Mouse (Mus musculus): ENCODE data around the gene Rd3l. TPM values are rescaled to one million over a fixed set of nuclear protein-coding genes. Genes with fewer than 3 reads are reported as not detected.

Rd3l gene
- polyA plus RNA-seq, 1 experiment from 2014 or later: not detected

DNA sequence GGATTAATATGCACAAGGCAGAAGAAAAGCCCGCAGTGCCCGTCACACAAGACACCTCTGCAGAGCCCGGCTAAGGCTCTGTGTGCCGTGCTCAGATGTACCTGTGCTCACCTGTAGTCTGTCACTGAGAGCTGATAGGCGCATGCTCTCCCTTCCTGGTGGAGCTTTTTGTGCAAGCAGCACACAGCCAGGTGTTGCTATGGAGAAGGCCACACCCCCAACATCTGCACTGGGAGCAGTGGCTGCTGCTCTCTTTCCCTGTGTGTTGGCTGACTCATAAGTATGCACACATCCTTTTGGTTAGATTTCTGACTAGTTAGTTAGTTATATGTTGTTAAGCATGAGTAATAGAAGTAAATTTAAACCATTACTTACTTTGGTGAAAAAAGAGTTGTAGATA, 11.5 kb upstream of the Rd3l start:
- no peaks in the 10 kb centered on the region for H3K27me3 ChIP-seq
- no peaks in the 10 kb centered on the region for H3K4me1 ChIP-seq
- WGBS: 87% methylated on average over 5 of the region's 5 CpGs
- no peak overlapping the region for H3K4me3 ChIP-seq
- no peak overlapping the region for H3K4me2 ChIP-seq (replicated peaks)
- no peaks in the 10 kb centered on the region for H3K36me3 ChIP-seq
- H3K9me3 ChIP-seq (replicated peaks): no peaks in the 10 kb centered on the region
- H3K27ac ChIP-seq: no peak overlapping the region
- no peak for ATAC-seq (ENCODE audit: low FRiP score)
- H3K9ac ChIP-seq: no peak overlapping the region

DNA sequence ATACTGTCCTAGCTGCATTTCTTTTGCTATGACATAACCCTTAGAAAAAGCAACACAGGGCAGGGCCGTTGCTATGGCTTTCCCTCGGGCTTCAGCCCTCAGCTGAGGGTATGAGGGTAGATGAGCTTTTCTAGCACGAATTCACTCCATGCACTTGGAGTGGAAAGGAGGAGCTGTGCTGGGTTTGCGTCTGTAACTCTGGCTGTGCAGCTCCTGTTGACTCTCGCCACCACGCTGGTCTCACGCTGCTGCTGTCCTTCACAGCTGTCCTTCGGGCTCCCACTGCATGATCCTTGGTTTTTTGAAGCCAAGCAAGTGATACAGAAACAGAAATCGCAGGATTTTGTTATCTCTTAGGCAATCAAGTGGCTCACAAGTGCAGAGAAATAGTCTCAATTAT, 5.6 kb upstream of the Rd3l start:
- no peak overlapping the region for H3K9ac ChIP-seq
- H3K4me2 ChIP-seq (replicated peaks): no peak overlapping the region
- no peak for ATAC-seq (ENCODE audit: low FRiP score)
- no peaks in the 10 kb centered on the region for H3K27me3 ChIP-seq
- H3K4me3 ChIP-seq: no peak overlapping the region
- H3K4me1 ChIP-seq: no peaks in the 10 kb centered on the region
- H3K36me3 ChIP-seq: no peaks in the 10 kb centered on the region
- H3K9me3 ChIP-seq (replicated peaks): no peaks in the 10 kb centered on the region
- WGBS: 51% methylated on average over 9 of the region's 9 CpGs
- no peak overlapping the region for H3K27ac ChIP-seq

GRCm38 (mm10) chr12:111983165-111983564, 2.0 kb upstream of the Rd3l start:
- Histone ChIP-seq H3K36me3 (no peaks in the 10 kb centered on the region), H3K4me3 (no peak overlapping the region), H3K9ac (no peak overlapping the region), H3K27ac (no peak overlapping the region), H3K9me3 (replicated peaks) (no peaks in the 10 kb centered on the region), H3K4me1 (no peaks in the 10 kb centered on the region), H3K27me3 (0 out of 2 replicates have a peak, but pooled peaks cover 5% of the 10 kb centered on the region), H3K4me2 (replicated peaks) (no peak overlapping the region)
- ATAC-seq (ENCODE audit: low FRiP score): no peak
- 77% methylated on average over 2 of the region's 2 CpGs for WGBS

DNA sequence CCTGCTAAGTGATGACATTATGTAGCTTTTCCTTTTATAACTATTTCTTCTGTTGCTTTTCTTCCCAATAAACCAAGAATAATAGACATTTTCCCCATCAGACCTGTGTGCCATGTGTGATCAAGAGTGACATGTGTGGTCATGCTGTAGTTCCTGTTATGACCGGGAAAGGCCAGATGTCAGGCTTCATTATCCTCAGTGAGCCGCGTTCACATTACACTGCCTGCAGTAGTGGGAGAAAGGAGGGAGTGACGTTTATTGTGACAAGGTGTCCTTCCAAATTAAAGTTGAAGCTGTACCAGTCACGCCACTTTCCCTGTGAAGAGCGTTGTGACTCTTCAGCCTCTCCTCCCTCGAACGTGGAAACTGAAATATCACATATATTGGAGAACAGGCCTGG, 714 bp upstream of the Rd3l start:
- Histone ChIP-seq H3K27ac (no peak overlapping the region), H3K4me3 (no peak overlapping the region), H3K4me2 (replicated peaks) (no peak overlapping the region), H3K4me1 (0 out of 2 replicates have a peak, but pooled peaks cover under 1% of the 10 kb centered on the region), H3K9me3 (replicated peaks) (no peaks in the 10 kb centered on the region), H3K9ac (no peak overlapping the region), H3K27me3 (0 out of 2 replicates have a peak, but pooled peaks cover 5% of the 10 kb centered on the region), H3K36me3 (no peaks in the 10 kb centered on the region)
- WGBS: 71% methylated on average over 8 of the region's 8 CpGs
- no peak for ATAC-seq (ENCODE audit: low FRiP score)

DNA sequence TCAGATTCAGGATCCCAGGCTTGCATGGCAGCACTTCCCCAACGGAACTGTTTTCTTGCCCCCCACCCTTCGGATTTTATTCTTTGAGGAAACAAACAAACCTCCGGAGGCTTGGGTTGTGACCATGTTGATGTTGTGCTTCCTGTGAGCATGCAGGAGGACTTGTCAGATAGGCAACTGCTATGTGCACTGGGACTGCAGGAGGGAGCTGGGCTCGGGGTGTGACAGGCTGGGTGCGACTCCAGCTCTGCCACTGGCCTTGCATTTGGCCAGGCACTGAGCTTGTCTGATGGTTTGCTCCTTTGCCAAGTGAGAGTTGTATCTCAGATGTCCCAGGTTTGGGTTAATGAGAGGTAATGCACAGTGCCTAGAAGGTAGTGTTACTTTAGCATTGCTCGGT, 2.8 kb downstream of the Rd3l start:
- WGBS: 76% methylated on average over 6 of the region's 6 CpGs
- 0 out of 2 replicates have a peak, but pooled peaks cover 6% of the 10 kb centered on the region for H3K4me1 ChIP-seq
- H3K4me2 ChIP-seq (replicated peaks): no peak overlapping the region
- ATAC-seq (ENCODE audit: low FRiP score): no peak
- H3K4me3 ChIP-seq: no peak overlapping the region
- no peaks in the 10 kb centered on the region for H3K36me3 ChIP-seq
- H3K27me3 ChIP-seq: 0 out of 2 replicates have a peak, but pooled peaks cover 5% of the 10 kb centered on the region
- H3K9ac ChIP-seq: no peak overlapping the region
- no peak overlapping the region for H3K27ac ChIP-seq
- H3K9me3 ChIP-seq (replicated peaks): no peaks in the 10 kb centered on the region

DNA sequence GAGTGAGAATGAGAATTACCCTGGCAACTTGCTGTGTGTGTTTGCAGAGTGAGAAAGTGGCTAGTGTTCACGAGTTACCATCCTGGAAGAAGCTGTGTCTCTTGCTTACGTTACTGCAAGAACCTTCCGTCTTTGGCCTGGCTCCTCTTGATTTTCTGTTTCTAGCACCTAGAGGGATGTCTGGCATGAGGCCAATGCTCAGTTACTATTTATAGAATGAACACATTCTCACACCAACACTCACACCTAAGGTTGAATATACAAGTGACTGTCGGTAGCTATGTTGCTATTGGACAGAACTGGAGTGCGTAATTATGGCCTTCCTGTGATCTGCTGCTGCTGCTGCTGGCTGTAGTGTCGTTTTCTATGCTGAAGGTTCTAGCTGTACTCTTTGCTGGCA, 4.0 kb downstream of the Rd3l start:
- WGBS: 57% methylated on average over 6 of the region's 6 CpGs
- ATAC-seq (ENCODE audit: low FRiP score): no peak

DNA sequence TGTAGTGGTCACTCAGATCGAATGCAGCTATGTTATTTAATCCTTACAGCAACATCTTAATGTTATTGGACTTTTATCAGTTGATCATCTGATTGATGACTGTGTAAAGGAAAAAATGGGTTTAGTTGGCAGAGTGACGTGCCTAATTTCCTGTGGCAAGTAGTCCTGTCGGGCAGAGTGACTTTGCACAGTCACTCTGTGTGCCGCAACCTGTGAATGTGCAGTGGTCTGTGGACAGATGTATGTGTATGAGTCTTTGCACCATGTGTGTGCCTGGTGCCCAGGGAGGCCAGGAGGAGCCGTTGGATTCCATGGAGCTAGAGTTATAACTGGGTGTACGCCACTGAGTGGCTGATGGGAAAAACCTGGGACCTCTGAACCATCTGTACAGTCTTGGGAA, 6.5 kb downstream of the Rd3l start:
- no peak overlapping the region for H3K4me3 ChIP-seq
- no peak overlapping the region for H3K9ac ChIP-seq
- no peak for ATAC-seq (ENCODE audit: low FRiP score)
- H3K4me2 ChIP-seq (replicated peaks): no peak overlapping the region
- no peaks in the 10 kb centered on the region for H3K9me3 ChIP-seq (replicated peaks)
- H3K36me3 ChIP-seq: no peaks in the 10 kb centered on the region
- H3K27ac ChIP-seq: no peak overlapping the region
- no peaks in the 10 kb centered on the region for H3K27me3 ChIP-seq
- 87% methylated on average over 6 of the region's 6 CpGs for WGBS
- H3K4me1 ChIP-seq: 0 out of 2 replicates have a peak, but pooled peaks cover 6% of the 10 kb centered on the region

More for the DNA sequence above, 4.0 kb downstream of the Rd3l start:
- H3K27me3 ChIP-seq: 0 out of 2 replicates have a peak, but pooled peaks cover 5% of the 10 kb centered on the region
- no peak overlapping the region for H3K27ac ChIP-seq
- H3K9me3 ChIP-seq (replicated peaks): no peaks in the 10 kb centered on the region
- no peak overlapping the region for H3K9ac ChIP-seq
- no peak overlapping the region for H3K4me2 ChIP-seq (replicated peaks)
- no peak overlapping the region for H3K4me3 ChIP-seq
- H3K36me3 ChIP-seq: no peaks in the 10 kb centered on the region
- H3K4me1 ChIP-seq: 0 out of 2 replicates have a peak, but pooled peaks cover 6% of the 10 kb centered on the region

DNA sequence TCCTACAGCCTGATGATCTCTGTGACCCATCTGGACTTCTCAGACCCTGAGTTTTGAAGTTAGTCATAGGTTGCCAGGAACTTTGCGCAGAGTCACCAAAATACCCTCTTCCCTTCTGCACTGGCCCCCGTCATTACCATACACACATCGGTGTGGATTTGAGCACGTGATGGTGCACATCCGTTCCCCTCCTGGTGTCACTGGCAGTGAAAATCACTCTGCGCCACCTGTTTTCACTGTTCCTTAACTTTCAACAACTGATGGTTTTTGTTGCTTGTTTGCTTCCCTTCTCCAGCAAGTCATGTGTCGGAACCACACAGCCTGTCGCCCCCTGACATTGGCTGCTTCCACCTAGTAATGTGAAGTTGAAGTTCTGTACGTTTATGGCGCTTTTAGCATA, 8.6 kb downstream of the Rd3l start:
- Histone ChIP-seq H3K9ac (no peak overlapping the region), H3K4me3 (no peak overlapping the region), H3K4me2 (replicated peaks) (no peak overlapping the region), H3K27ac (no peak overlapping the region), H3K4me1 (0 out of 2 replicates have a peak, but pooled peaks cover 6% of the 10 kb centered on the region), H3K9me3 (replicated peaks) (no peaks in the 10 kb centered on the region), H3K36me3 (no peaks in the 10 kb centered on the region), H3K27me3 (no peaks in the 10 kb centered on the region)
- 91% methylated on average over 10 of the region's 10 CpGs for WGBS
- no peak for ATAC-seq (ENCODE audit: low FRiP score)

- H3K36me3 ChIP-seq: no peaks in the 10 kb centered on the region
- no peak within 1 kb of the TSS; the same call in 1 of the 2 replicates for H3K9ac ChIP-seq
- no peak within 1 kb of the TSS for H3K27ac ChIP-seq
- no peak within 1 kb of the TSS for H3K4me2 ChIP-seq (replicated peaks)
- peaks cover under 1% of the 10 kb centered on the region; the same call in 1 of the 2 replicates for H3K4me1 ChIP-seq
- H3K9me3 ChIP-seq (replicated peaks): no peaks in the 10 kb centered on the region
- no peaks in the 10 kb centered on the region for H3K27me3 ChIP-seq
- ATAC-seq (ENCODE audit: low FRiP score): no peak
- WGBS: 88% methylated on average over 18 of the region's 18 CpGs
- H3K4me3 ChIP-seq: no peak within 1 kb of the TSS
These were observed 9.9 kb downstream of the Rd3l start, which contains the start of gene Tdrd9 for GRCm38 (mm10) chr12:111971231-111971686. Gene Tdrd9 (plus strand): TSS chr12:111971559.

DNA sequence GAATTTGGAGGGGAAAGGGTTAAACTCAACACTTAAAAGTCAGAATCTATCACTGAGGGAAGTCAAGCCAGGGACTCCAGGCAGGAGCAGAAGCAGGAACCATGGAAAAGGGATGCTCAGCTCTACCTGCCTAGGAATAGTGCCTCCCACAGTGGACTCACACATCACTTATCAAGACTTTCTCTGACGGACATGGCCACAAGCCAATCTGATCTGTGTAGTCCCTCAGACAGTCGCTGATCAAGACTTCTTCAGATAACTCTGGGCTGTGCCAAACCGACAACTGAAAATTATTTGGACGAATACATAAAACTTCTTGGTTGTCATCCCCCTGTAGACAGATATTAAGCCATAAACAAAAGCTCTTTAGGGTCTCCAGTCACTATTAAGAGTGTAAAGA, 11.0 kb downstream of the Rd3l start:
- Histone ChIP-seq H3K27ac (no peak overlapping the region), H3K4me2 (replicated peaks) (no peak overlapping the region), H3K27me3 (no peaks in the 10 kb centered on the region), H3K9me3 (replicated peaks) (no peaks in the 10 kb centered on the region), H3K9ac (no peak overlapping the region), H3K4me1 (peaks cover 12% of the 10 kb centered on the region), H3K4me3 (no peak overlapping the region), H3K36me3 (no peaks in the 10 kb centered on the region)
- 80% methylated on average over 4 of the region's 4 CpGs for WGBS
- no peak for ATAC-seq (ENCODE audit: low FRiP score)

DNA sequence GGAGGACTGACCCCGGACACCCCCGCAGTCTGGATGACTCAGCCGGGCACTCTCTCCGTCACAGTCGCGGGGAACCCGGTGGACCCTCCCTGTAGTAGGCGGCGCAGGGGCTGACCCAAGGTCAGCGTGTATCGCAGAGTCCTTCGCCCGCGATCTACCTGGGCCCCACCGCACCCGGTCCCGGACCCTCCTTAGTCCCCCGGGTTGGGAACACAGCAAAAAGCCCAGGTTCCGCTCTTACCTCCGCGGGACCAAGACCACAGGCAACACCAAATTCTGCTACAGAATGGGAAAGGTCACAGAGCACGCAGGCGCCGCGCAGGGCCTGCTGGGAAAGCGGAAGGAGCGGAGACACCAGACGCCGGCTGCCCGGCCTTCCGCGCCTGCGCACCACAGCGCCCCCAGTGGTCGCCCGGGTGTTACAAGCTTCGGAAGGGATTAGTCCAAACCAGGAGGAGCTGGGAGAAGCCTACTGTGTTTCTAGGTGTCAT, 14.4 kb downstream of the Rd3l start, which contains the start of gene Atp5mpl:
Gene Atp5mpl, minus strand, starts transcription at position 295 of the 491 bp plus-strand sequence.
- Histone ChIP-seq H3K36me3 (peaks cover 11% of the 10 kb centered on the region), H3K4me1 (peaks cover 13% of the 10 kb centered on the region), H3K27ac (peak within 1 kb of the TSS; percentile 49), H3K9me3 (replicated peaks) (no peaks in the 10 kb centered on the region), H3K4me2 (replicated peaks) (peak within 1 kb of the TSS; percentile 88), H3K4me3 (peak within 1 kb of the TSS; percentile 92), H3K27me3 (no peaks in the 10 kb centered on the region), H3K9ac (peak within 1 kb of the TSS; percentile 90)
- ATAC-seq (ENCODE audit: low FRiP score): peak; percentile 92
- under 1% methylated on average over 37 of the region's 37 CpGs for WGBS

GRCm38 (mm10) chr12:111963339-111963738, 17.8 kb downstream of the Rd3l start:
- Histone ChIP-seq H3K4me2 (replicated peaks) (no peak overlapping the region), H3K4me1 (peaks cover 13% of the 10 kb centered on the region), H3K27ac (no peak overlapping the region), H3K4me3 (no peak overlapping the region), H3K9ac (no peak overlapping the region), H3K36me3 (peaks cover 38% of the 10 kb centered on the region), H3K9me3 (replicated peaks) (peaks cover 7% of the 10 kb centered on the region), H3K27me3 (no peaks in the 10 kb centered on the region)
- 93% methylated on average over 5 of the region's 5 CpGs for WGBS
- no peak for ATAC-seq (ENCODE audit: low FRiP score)

Measured in hindbrain, embryonic 12.5 days (tissue).